Mouse (Mus musculus): ENCODE measurements around the gene Zmynd11. TPM values are rescaled to one million over a fixed set of nuclear protein-coding genes. Genes with fewer than 3 reads are reported as not detected.

Zmynd11 gene
- polyA plus RNA-seq, 1 experiment from 2014 or later: 132 TPM

- no peaks in the 10 kb centered on the region for H3K9me3 ChIP-seq (replicated peaks; ENCODE audit: control insufficient read depth, low read length)
- H3K27ac ChIP-seq (replicated peaks; ENCODE audit: low read depth, low read length): no peak overlapping the region
- H3K4me3 ChIP-seq (ENCODE audit: low read depth, low read length): no peak overlapping the region
- 92% methylated on average over 5 of the region's 5 CpGs for whole genome bisulfite sequencing
- no peak for ATAC-seq (replicated peaks; ENCODE audit: insufficient number of reproducible peaks, low FRiP score, low TSS enrichment, low read depth)
- DNase-seq (ENCODE audit: low spot score): no peak
- no peaks in the 10 kb centered on the region; the same call in 1 of the 2 replicates for H3K36me3 ChIP-seq (replicated peaks; ENCODE audit: control insufficient read depth, insufficient read depth, low read depth, low read length)
- no peaks in the 10 kb centered on the region for H3K27me3 ChIP-seq (ENCODE audit: control insufficient read depth, insufficient read depth, low read length)
- no peak overlapping the region for H3K9ac ChIP-seq (replicated peaks; ENCODE audit: low read length)
- H3K4me1 ChIP-seq (ENCODE audit: control insufficient read depth, insufficient read depth, low read length): no peaks in the 10 kb centered on the region
- no peak overlapping the region for H3K4me2 ChIP-seq (ENCODE audit: low read depth, low read length)
These were observed 95.9 kb downstream of the Zmynd11 start for GRCm38 (mm10) chr13:9669246-9669645.

GRCm38 (mm10) chr13:9667954-9668496, 97.1 kb downstream of the Zmynd11 start:
- Histone ChIP-seq H3K9me3 (replicated peaks; ENCODE audit: control insufficient read depth, low read length) (no peaks in the 10 kb centered on the region), H3K9ac (replicated peaks; ENCODE audit: low read length) (no peak overlapping the region), H3K36me3 (replicated peaks; ENCODE audit: control insufficient read depth, insufficient read depth, low read depth, low read length) (no peaks in the 10 kb centered on the region; the same call in 1 of the 2 replicates), H3K27ac (replicated peaks; ENCODE audit: low read depth, low read length) (no peak overlapping the region), H3K27me3 (ENCODE audit: control insufficient read depth, insufficient read depth, low read length) (no peaks in the 10 kb centered on the region), H3K4me3 (ENCODE audit: low read depth, low read length) (no peak overlapping the region), H3K4me1 (ENCODE audit: control insufficient read depth, insufficient read depth, low read length) (no peaks in the 10 kb centered on the region), H3K4me2 (ENCODE audit: low read depth, low read length) (no peak overlapping the region)
- ATAC-seq (replicated peaks; ENCODE audit: insufficient number of reproducible peaks, low FRiP score, low TSS enrichment, low read depth) (no peak), DNase-seq (ENCODE audit: low spot score) (no peak)
- 82% methylated on average over 7 of the region's 7 CpGs for WGBS

GRCm38 (mm10) chr13:9663593-9663992, 101.5 kb downstream of the Zmynd11 start:
- 90% methylated on average over 1 of the region's 1 CpGs for WGBS
- ATAC-seq (replicated peaks; ENCODE audit: insufficient number of reproducible peaks, low FRiP score, low TSS enrichment, low read depth): no peak
- H3K4me3 ChIP-seq (ENCODE audit: low read depth, low read length): no peak overlapping the region
- no peaks in the 10 kb centered on the region for H3K36me3 ChIP-seq (replicated peaks; ENCODE audit: control insufficient read depth, insufficient read depth, low read depth, low read length)
- no peak for DNase-seq (ENCODE audit: low spot score)
- no peak overlapping the region for H3K27ac ChIP-seq (replicated peaks; ENCODE audit: low read depth, low read length)
- no peaks in the 10 kb centered on the region for H3K27me3 ChIP-seq (ENCODE audit: control insufficient read depth, insufficient read depth, low read length)
- no peaks in the 10 kb centered on the region for H3K9me3 ChIP-seq (replicated peaks; ENCODE audit: control insufficient read depth, low read length)
- H3K9ac ChIP-seq (replicated peaks; ENCODE audit: low read length): no peak overlapping the region
- H3K4me1 ChIP-seq (ENCODE audit: control insufficient read depth, insufficient read depth, low read length): no peaks in the 10 kb centered on the region
- no peak overlapping the region for H3K4me2 ChIP-seq (ENCODE audit: low read depth, low read length)

DNA sequence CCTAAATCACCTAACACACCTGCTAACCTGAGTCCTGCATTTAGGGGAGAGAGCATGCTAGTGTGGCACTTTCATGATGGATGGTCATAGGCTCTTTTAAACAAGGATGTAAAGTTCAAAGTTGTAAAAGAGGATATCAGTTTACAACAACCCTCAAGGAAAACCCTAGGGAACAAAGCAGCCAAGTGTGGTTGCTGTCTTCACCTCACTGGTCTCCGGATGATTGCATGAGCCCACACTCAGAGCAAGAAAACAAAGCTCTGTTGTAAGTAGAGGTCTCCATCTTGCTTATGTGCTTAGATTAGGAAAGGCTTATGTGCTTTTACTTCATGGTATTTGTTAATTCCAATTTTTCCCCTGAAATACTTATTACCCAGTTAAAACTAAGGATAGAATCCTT, 104.4 kb downstream of the Zmynd11 start:
- WGBS: 46% methylated on average over 1 of the region's 1 CpGs
- Histone ChIP-seq H3K27ac (replicated peaks; ENCODE audit: low read depth, low read length) (no peak overlapping the region), H3K9ac (replicated peaks; ENCODE audit: low read length) (no peak overlapping the region), H3K4me1 (ENCODE audit: control insufficient read depth, insufficient read depth, low read length) (no peaks in the 10 kb centered on the region), H3K4me2 (ENCODE audit: low read depth, low read length) (no peak overlapping the region), H3K9me3 (replicated peaks; ENCODE audit: control insufficient read depth, low read length) (no peaks in the 10 kb centered on the region), H3K27me3 (ENCODE audit: control insufficient read depth, insufficient read depth, low read length) (no peaks in the 10 kb centered on the region), H3K4me3 (ENCODE audit: low read depth, low read length) (no peak overlapping the region), H3K36me3 (replicated peaks; ENCODE audit: control insufficient read depth, insufficient read depth, low read depth, low read length) (no peaks in the 10 kb centered on the region)
- ATAC-seq (replicated peaks; ENCODE audit: insufficient number of reproducible peaks, low FRiP score, low TSS enrichment, low read depth) (no peak), DNase-seq (ENCODE audit: low spot score) (no peak)

- H3K9ac ChIP-seq (replicated peaks; ENCODE audit: low read length): no peak overlapping the region
- H3K4me3 ChIP-seq (ENCODE audit: low read depth, low read length): no peak overlapping the region
- no peak for ATAC-seq (replicated peaks; ENCODE audit: insufficient number of reproducible peaks, low FRiP score, low TSS enrichment, low read depth)
- 90% methylated on average over 6 of the region's 6 CpGs for whole genome bisulfite sequencing
- no peaks in the 10 kb centered on the region for H3K4me1 ChIP-seq (ENCODE audit: control insufficient read depth, insufficient read depth, low read length)
- H3K36me3 ChIP-seq (replicated peaks; ENCODE audit: control insufficient read depth, insufficient read depth, low read depth, low read length): no peaks in the 10 kb centered on the region
- no peaks in the 10 kb centered on the region for H3K27me3 ChIP-seq (ENCODE audit: control insufficient read depth, insufficient read depth, low read length)
- no peak overlapping the region for H3K4me2 ChIP-seq (ENCODE audit: low read depth, low read length)
- H3K9me3 ChIP-seq (replicated peaks; ENCODE audit: control insufficient read depth, low read length): no peaks in the 10 kb centered on the region
- DNase-seq (ENCODE audit: low spot score): no peak
- H3K27ac ChIP-seq (replicated peaks; ENCODE audit: low read depth, low read length): no peak overlapping the region
These were observed 108.5 kb downstream of the Zmynd11 start for GRCm38 (mm10) chr13:9656613-9657012.

DNA sequence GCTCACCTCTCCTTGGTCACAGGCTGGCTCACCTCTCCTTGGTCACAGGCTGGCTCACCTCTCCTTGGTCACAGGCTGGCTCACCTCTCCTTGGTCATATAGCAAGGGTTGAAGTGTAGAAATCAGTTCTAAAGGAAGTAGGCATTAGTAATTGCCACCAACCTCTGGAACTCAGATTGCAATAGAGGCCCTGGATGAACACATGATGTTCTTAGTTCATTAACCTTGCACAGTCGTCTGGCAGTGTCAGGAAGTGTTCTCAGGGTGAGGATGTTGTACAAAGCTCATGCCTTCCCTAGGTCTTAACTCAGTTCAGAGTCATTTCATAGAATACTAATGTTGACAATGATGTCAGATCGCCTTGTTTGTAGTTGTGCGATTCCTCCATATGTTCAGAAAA, 112.1 kb downstream of the Zmynd11 start:
- no peak overlapping the region for H3K27ac ChIP-seq (replicated peaks; ENCODE audit: low read depth, low read length)
- no peak overlapping the region for H3K9ac ChIP-seq (replicated peaks; ENCODE audit: low read length)
- H3K4me1 ChIP-seq (ENCODE audit: control insufficient read depth, insufficient read depth, low read length): no peaks in the 10 kb centered on the region
- no peaks in the 10 kb centered on the region for H3K36me3 ChIP-seq (replicated peaks; ENCODE audit: control insufficient read depth, insufficient read depth, low read depth, low read length)
- H3K4me2 ChIP-seq (ENCODE audit: low read depth, low read length): no peak overlapping the region
- H3K9me3 ChIP-seq (replicated peaks; ENCODE audit: control insufficient read depth, low read length): no peaks in the 10 kb centered on the region
- WGBS: 85% methylated on average over 3 of the region's 3 CpGs
- no peaks in the 10 kb centered on the region for H3K27me3 ChIP-seq (ENCODE audit: control insufficient read depth, insufficient read depth, low read length)
- DNase-seq (ENCODE audit: low spot score) (no peak), ATAC-seq (replicated peaks; ENCODE audit: insufficient number of reproducible peaks, low FRiP score, low TSS enrichment, low read depth) (no peak)
- H3K4me3 ChIP-seq (ENCODE audit: low read depth, low read length): no peak overlapping the region

- no peak for ATAC-seq (replicated peaks; ENCODE audit: insufficient number of reproducible peaks, low FRiP score, low TSS enrichment, low read depth)
- H3K27me3 ChIP-seq (ENCODE audit: control insufficient read depth, insufficient read depth, low read length): no peaks in the 10 kb centered on the region
- H3K9ac ChIP-seq (replicated peaks; ENCODE audit: low read length): no peak overlapping the region
These were observed 114.5 kb downstream of the Zmynd11 start for GRCm38 (mm10) chr13:9650580-9650979.

GRCm38 (mm10) chr13:9649894-9650293, 115.2 kb downstream of the Zmynd11 start:
- no peak for ATAC-seq (replicated peaks; ENCODE audit: insufficient number of reproducible peaks, low FRiP score, low TSS enrichment, low read depth)
- Histone ChIP-seq H3K36me3 (replicated peaks; ENCODE audit: control insufficient read depth, insufficient read depth, low read depth, low read length) (no peaks in the 10 kb centered on the region), H3K27ac (replicated peaks; ENCODE audit: low read depth, low read length) (no peak overlapping the region), H3K4me1 (ENCODE audit: control insufficient read depth, insufficient read depth, low read length) (no peaks in the 10 kb centered on the region), H3K9me3 (replicated peaks; ENCODE audit: control insufficient read depth, low read length) (no peaks in the 10 kb centered on the region), H3K4me3 (ENCODE audit: low read depth, low read length) (no peak overlapping the region), H3K9ac (replicated peaks; ENCODE audit: low read length) (no peak overlapping the region), H3K27me3 (ENCODE audit: control insufficient read depth, insufficient read depth, low read length) (no peaks in the 10 kb centered on the region), H3K4me2 (ENCODE audit: low read depth, low read length) (no peak overlapping the region)
- no peak for DNase-seq (ENCODE audit: low spot score)
- 94% methylated on average over 1 of the region's 1 CpGs for WGBS

More at GRCm38 (mm10) chr13:9650580-9650979, 114.5 kb downstream of the Zmynd11 start:
- H3K36me3 ChIP-seq (replicated peaks; ENCODE audit: control insufficient read depth, insufficient read depth, low read depth, low read length): no peaks in the 10 kb centered on the region
- no peaks in the 10 kb centered on the region for H3K4me1 ChIP-seq (ENCODE audit: control insufficient read depth, insufficient read depth, low read length)
- no peak overlapping the region for H3K4me2 ChIP-seq (ENCODE audit: low read depth, low read length)
- DNase-seq (ENCODE audit: low spot score): no peak
- no peak overlapping the region for H3K27ac ChIP-seq (replicated peaks; ENCODE audit: low read depth, low read length)
- no peak overlapping the region for H3K4me3 ChIP-seq (ENCODE audit: low read depth, low read length)
- H3K9me3 ChIP-seq (replicated peaks; ENCODE audit: control insufficient read depth, low read length): no peaks in the 10 kb centered on the region

Measured in embryonic facial prominence, embryonic 11.5 days (tissue).